Mouse (Mus musculus): ENCODE data around the gene Cib4.

Gene Cib4

GRCm38 (mm10) chr5:30518108-30518507 lies 27.5 kb downstream of the Cib4 start:
- DNase-seq (ENCODE audit: low spot score) = no peak

GRCm38 (mm10) chr5:30516376-30516775 lies 29.3 kb downstream of the Cib4 start:
- peak; percentile 50 for DNase-seq (ENCODE audit: low spot score)

- no peak for DNase-seq (ENCODE audit: low spot score)
Measured at GRCm38 (mm10) chr5:30513111-30513510, 32.5 kb downstream of the Cib4 start.

- no peak for DNase-seq (ENCODE audit: low spot score)
Measured at GRCm38 (mm10) chr5:30497299-30497698, 48.3 kb downstream of the Cib4 start.

GRCm38 (mm10) chr5:30496821-30497220 lies 48.8 kb downstream of the Cib4 start:
- DNase-seq (ENCODE audit: low spot score) = no peak

GRCm38 (mm10) chr5:30495288-30495687 lies 50.3 kb downstream of the Cib4 start:
- DNase-seq (ENCODE audit: low spot score) = no peak

- no peak for DNase-seq (ENCODE audit: low spot score)
Measured at GRCm38 (mm10) chr5:30494606-30495005, 51.0 kb downstream of the Cib4 start.

GRCm38 (mm10) chr5:30493723-30494122 lies 51.9 kb downstream of the Cib4 start:
- DNase-seq (ENCODE audit: low spot score) = no peak

- no peak for DNase-seq (ENCODE audit: low spot score)
Measured at GRCm38 (mm10) chr5:30490845-30491244, 54.8 kb downstream of the Cib4 start.

GRCm38 (mm10) chr5:30490215-30490614 lies 55.4 kb downstream of the Cib4 start:
- no peak for DNase-seq (ENCODE audit: low spot score)

GRCm38 (mm10) chr5:30485136-30485535 lies 60.5 kb downstream of the Cib4 start:
- no peak for DNase-seq (ENCODE audit: low spot score)

GRCm38 (mm10) chr5:30484591-30484990 lies 61.0 kb downstream of the Cib4 start:
- DNase-seq (ENCODE audit: low spot score) = no peak

GRCm38 (mm10) chr5:30483533-30483932 lies 62.1 kb downstream of the Cib4 start:
- no peak for DNase-seq (ENCODE audit: low spot score)

- peak; percentile 64 for DNase-seq (ENCODE audit: low spot score)
Measured at GRCm38 (mm10) chr5:30482319-30482718, 63.3 kb downstream of the Cib4 start.

GRCm38 (mm10) chr5:30476534-30476933 lies 69.1 kb downstream of the Cib4 start:
- no peak for DNase-seq (ENCODE audit: low spot score)

GRCm38 (mm10) chr5:30472148-30472547 lies 73.5 kb downstream of the Cib4 start:
- DNase-seq (ENCODE audit: low spot score) = no peak

- DNase-seq (ENCODE audit: low spot score) = no peak
Measured at GRCm38 (mm10) chr5:30470454-30470853, 75.2 kb downstream of the Cib4 start.

GRCm38 (mm10) chr5:30466315-30466714 lies 79.3 kb downstream of the Cib4 start:
- DNase-seq (ENCODE audit: low spot score) = no peak

GRCm38 (mm10) chr5:30465861-30466260 lies 79.8 kb downstream of the Cib4 start, which contains the start of gene 1700001C02Rik:
Gene 1700001C02Rik, plus strand, starts transcription at chr5:30466047.
- DNase-seq (ENCODE audit: low spot score) = no peak

GRCm38 (mm10) chr5:30461821-30462220 lies 83.8 kb downstream of the Cib4 start, which contains the start of gene Otof:
Gene Otof, minus strand, starts transcription at chr5:30461932.
- peak; percentile 36 for DNase-seq (ENCODE audit: low spot score)

GRCm38 (mm10) chr5:30460155-30460554 lies 85.5 kb downstream of the Cib4 start:
- DNase-seq (ENCODE audit: low spot score) = no peak

GRCm38 (mm10) chr5:30456056-30456455 lies 89.6 kb downstream of the Cib4 start:
- DNase-seq (ENCODE audit: low spot score) = peak; percentile 6

- no peak for DNase-seq (ENCODE audit: low spot score)
Measured at GRCm38 (mm10) chr5:30444327-30444895, 101.2 kb downstream of the Cib4 start.

GRCm38 (mm10) chr5:30442196-30442595 lies 103.4 kb downstream of the Cib4 start:
- DNase-seq (ENCODE audit: low spot score) = no peak

Measured in MN1 (cell line).